Mouse (Mus musculus) midbrain, postnatal 0 days (tissue): ENCODE measurements at regions not wholly inside any gene's neighbourhood (a gene's known extent, or its start where the extent isn't known, plus 50 kb on each side); places are given as distances from the start of the nearest gene placed in this dataset.

Experiments used
- ATAC-seq: fragments of 200-750 bp; cut with Nextera tagmentation; 2 replicates; pipeline ENCODE4 v1.8.0; 2017; ENCODE audit warnings: moderate number of reproducible peaks, mild to moderate bottlenecking, moderate TSS enrichment, moderate library complexity; ENCODE audit not compliant: low FRiP score
- DNase-seq: peaks from one replicate; pipeline ENCODE4 v3.0.0-alpha.2; 2015; ENCODE audit warnings: low spot score
- H3K27ac ChIP-seq: fragments of 300-500 bp; sonication (generic); 2 replicates; pipeline ENCODE4 v1.5.1; 2014; ENCODE audit warnings: low read depth, mild to moderate bottlenecking, low read length, mixed read lengths
- H3K27me3 ChIP-seq: fragments of 300-500 bp; sonication (generic); 2 replicates; pipeline ENCODE4 v1.6.1; 2014; ENCODE audit warnings: low read length, control low read depth, mixed read lengths; ENCODE audit not compliant: insufficient read depth
- H3K36me3 ChIP-seq: fragments of 300-500 bp; sonication (generic); 2 replicates; pipeline ENCODE4 v1.6.1; 2014; ENCODE audit warnings: low read length, control low read depth, mixed read lengths; ENCODE audit not compliant: insufficient read depth
- H3K4me1 ChIP-seq: fragments of 300-500 bp; sonication (generic); 2 replicates; pipeline ENCODE4 v1.6.1; 2014; ENCODE audit warnings: mild to moderate bottlenecking, control low read depth, antibody characterized with exemption, low read length, mixed read lengths; ENCODE audit not compliant: insufficient read depth
- H3K4me2 ChIP-seq: fragments of 300-500 bp; sonication (generic); 2 replicates; pipeline ENCODE4 v1.6.1; 2014; ENCODE audit warnings: low read depth, mild to moderate bottlenecking, low read length, mixed read lengths; ENCODE audit not compliant: poor library complexity, severe bottlenecking
- H3K4me3 ChIP-seq: fragments of 300-500 bp; sonication (generic); 2 replicates; pipeline ENCODE4 v1.5.1; 2014; ENCODE audit warnings: low read depth, mild to moderate bottlenecking, low read length, moderate library complexity
- H3K9ac ChIP-seq: fragments of 300-500 bp; sonication (generic); replicated peaks from 2 replicates; pipeline ENCODE4 v1.6.1; 2014; ENCODE audit warnings: mild to moderate bottlenecking, low read length, moderate library complexity, mixed read lengths; ENCODE audit not compliant: poor library complexity, severe bottlenecking
- H3K9me3 ChIP-seq: fragments of 300-500 bp; sonication (generic); 2 replicates; pipeline ENCODE4 v1.6.1; 2016; ENCODE audit warnings: low read length, control low read depth
- CTCF ChIP-seq: IDR thresholded peaks from 2 replicates; pipeline ENCODE4 v1.5.1; 2016; ENCODE audit warnings: antibody characterized with exemption, mild to moderate bottlenecking
- WGBS: fragments of 180-500 bp; shearing (Covaris S2); extraction: QIAGEN DNeasy Blood & Tissue Kit; methylation state at CpG from one replicate; pipeline ENCODE4 v1.1.7; 2014; 5-methylcytosine and 5-hydroxymethylcytosine counted together

DNA sequence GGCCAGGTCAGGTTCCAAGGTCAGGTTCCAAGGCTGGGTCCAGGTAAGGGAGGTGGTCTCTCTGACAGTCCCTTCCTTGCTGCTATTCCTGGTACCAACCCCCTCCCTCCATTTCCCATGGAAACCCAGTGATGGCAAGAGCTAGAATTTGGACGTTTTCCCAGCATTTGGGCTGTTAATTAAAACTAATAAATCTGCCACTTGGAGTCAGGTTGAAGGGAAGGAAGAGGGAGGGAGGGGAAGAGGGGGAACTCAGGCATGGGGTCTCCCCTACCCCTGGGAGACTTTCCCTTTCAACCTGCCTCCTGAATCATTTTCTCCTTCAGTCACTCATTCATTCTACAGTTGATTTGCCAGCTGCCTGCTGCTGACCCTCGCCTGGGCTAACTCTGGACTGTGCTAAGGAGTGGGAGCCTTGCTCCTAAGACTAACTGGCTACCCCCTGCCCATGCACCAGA, 179.5 kb downstream of the Tmem132e start:
- DNase-seq: peak; percentile 82
- Histone ChIP-seq H3K4me2 (no peak overlapping the region), H3K9ac (no peak overlapping the region), H3K4me3 (no peak overlapping the region), H3K36me3 (no peaks in the 10 kb centered on the region), H3K9me3 (no peaks in the 10 kb centered on the region), H3K4me1 (peaks cover 8% of the 10 kb centered on the region; the same call in 1 of the 2 replicates), H3K27me3 (no peaks in the 10 kb centered on the region), H3K27ac (no peak overlapping the region)
- no peak for TF ChIP-seq CTCF
- WGBS: 48% methylated on average over 2 of the region's 2 CpGs
- ATAC-seq: no peak

DNA sequence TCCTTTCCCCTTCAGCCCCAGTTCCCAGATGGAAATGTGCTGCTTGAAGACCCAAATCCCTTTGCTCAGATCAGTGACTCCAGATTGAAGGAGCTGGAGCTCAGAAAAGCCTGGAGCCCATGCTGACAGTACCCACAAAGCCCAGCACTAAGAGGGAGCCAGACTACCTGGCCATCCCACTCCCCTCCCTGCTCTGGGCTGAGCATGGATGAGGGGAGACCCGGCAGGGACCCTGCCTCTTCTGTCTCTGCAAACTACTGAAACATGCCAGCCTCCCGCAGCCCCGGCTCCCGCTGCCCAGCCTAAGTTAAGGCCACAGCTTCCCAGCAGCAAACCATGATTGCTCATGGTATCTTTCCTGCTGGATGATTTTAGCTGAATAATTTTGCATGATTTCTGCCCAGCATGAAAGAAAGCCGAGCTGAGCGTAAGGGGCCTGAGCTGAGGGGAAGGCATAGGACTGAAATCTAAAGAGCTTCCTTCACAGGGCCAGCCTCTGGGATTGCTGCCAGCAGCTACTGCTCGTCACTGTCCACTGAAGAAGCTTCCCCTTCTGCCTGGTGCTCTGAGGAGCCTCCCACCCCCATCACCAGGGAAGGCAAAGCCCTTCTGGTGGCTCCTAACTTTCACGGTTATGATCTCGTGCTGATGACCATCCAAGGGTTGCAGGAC, 178.4 kb downstream of the Tmem132e start:
- H3K9me3 ChIP-seq: no peaks in the 10 kb centered on the region
- H3K36me3 ChIP-seq: no peaks in the 10 kb centered on the region
- no peak overlapping the region for H3K4me2 ChIP-seq
- no peaks in the 10 kb centered on the region for H3K27me3 ChIP-seq
- TF ChIP-seq CTCF: no peak
- peaks cover 8% of the 10 kb centered on the region; the same call in 1 of the 2 replicates for H3K4me1 ChIP-seq
- ATAC-seq: no peak
- H3K9ac ChIP-seq: no peak overlapping the region
- H3K27ac ChIP-seq: no peak overlapping the region; the same call in 1 of the 2 replicates
- WGBS: 44% methylated on average over 9 of the region's 9 CpGs
- no peak overlapping the region for H3K4me3 ChIP-seq
- DNase-seq: peak; percentile 82

GRCm38 (mm10) chr11:82566092-82566491, 177.4 kb downstream of the Tmem132e start:
- Histone ChIP-seq H3K9me3 (no peaks in the 10 kb centered on the region), H3K27ac (no peak overlapping the region), H3K36me3 (no peaks in the 10 kb centered on the region), H3K4me3 (no peak overlapping the region), H3K27me3 (no peaks in the 10 kb centered on the region), H3K9ac (no peak overlapping the region), H3K4me2 (no peak overlapping the region), H3K4me1 (peaks cover 8% of the 10 kb centered on the region; the same call in 1 of the 2 replicates)
- no peak for TF ChIP-seq CTCF
- ATAC-seq (no peak), DNase-seq (no peak)
- 70% methylated on average over 4 of the region's 4 CpGs for WGBS

DNA sequence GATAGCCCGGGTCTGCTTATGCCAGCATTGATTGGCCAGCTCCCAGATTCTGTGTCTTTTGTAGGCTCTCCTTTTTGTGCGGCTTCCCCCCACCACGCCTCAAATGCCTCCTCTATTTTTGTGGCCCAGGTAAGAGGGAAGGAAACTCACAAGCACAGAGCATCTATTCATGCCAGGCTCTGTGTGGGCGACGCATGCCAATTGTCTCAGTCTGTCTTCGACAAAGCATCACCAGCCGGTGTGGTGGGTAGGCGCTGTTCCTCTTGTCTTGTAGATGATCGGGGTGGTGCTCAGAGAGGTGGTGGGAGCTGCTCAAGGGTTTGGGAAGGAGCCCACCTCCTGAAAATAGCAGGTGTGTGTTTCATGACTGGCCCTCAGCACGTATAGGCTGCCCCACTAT, 175.5 kb downstream of the Tmem132e start:
- H3K4me2 ChIP-seq: no peak overlapping the region
- no peak overlapping the region for H3K27ac ChIP-seq
- no peak for DNase-seq
- WGBS: 74% methylated on average over 10 of the region's 10 CpGs
- no peak for ATAC-seq
- no peaks in the 10 kb centered on the region for H3K9me3 ChIP-seq
- peaks cover 8% of the 10 kb centered on the region; the same call in 1 of the 2 replicates for H3K4me1 ChIP-seq
- no peak for TF ChIP-seq CTCF
- H3K27me3 ChIP-seq: no peaks in the 10 kb centered on the region
- no peak overlapping the region for H3K4me3 ChIP-seq
- H3K9ac ChIP-seq: no peak overlapping the region
- no peaks in the 10 kb centered on the region for H3K36me3 ChIP-seq

DNA sequence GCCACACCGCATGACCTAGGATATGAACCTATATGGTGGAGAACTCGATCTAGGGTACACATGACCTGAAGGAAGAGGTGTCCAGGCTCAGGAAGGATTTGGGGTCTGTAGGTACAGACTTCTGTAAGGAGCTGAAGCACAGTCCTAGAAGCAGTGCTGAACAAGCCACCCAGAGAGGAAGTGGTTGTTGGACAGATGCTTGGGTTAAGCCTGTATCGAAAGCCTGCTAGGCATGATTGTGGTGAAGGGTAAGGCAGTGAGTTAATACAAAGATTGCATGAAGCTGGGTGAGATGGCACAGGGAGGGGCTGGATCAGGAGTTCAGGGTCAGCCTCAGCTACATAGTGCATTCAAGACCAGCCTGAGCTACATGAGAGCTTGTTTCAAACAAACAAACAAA, 153.3 kb downstream of the Tmem132e start:
- Histone ChIP-seq H3K4me3 (no peak overlapping the region), H3K36me3 (no peaks in the 10 kb centered on the region), H3K9me3 (no peaks in the 10 kb centered on the region), H3K4me2 (no peak overlapping the region), H3K9ac (no peak overlapping the region), H3K4me1 (no peaks in the 10 kb centered on the region), H3K27me3 (no peaks in the 10 kb centered on the region), H3K27ac (no peak overlapping the region)
- DNase-seq (no peak), ATAC-seq (no peak)
- TF ChIP-seq CTCF: no peak
- 96% methylated on average over 3 of the region's 3 CpGs for WGBS

- no peak for DNase-seq
- no peaks in the 10 kb centered on the region for H3K27me3 ChIP-seq
- no peak overlapping the region for H3K4me2 ChIP-seq
- H3K9me3 ChIP-seq: no peaks in the 10 kb centered on the region
- H3K4me1 ChIP-seq: no peaks in the 10 kb centered on the region
- TF ChIP-seq CTCF: no peak
- no peak for ATAC-seq
- H3K4me3 ChIP-seq: no peak overlapping the region
- 90% methylated on average over 7 of the region's 7 CpGs for WGBS
- no peak overlapping the region for H3K9ac ChIP-seq
- no peak overlapping the region for H3K27ac ChIP-seq
- H3K36me3 ChIP-seq: no peaks in the 10 kb centered on the region
Measured at GRCm38 (mm10) chr11:82541376-82541775, 152.7 kb downstream of the Tmem132e start.
